Mouse (Mus musculus): ENCODE measurements around the gene Ubqln5. TPM values are rescaled to one million over a fixed set of nuclear protein-coding genes. Genes with fewer than 3 reads are reported as not detected.

Gene Ubqln5
- total RNA-seq (2015; ENCODE audit: low replicate concordance): not detected in 2 replicates
- total RNA-seq (2017; ENCODE audit: low replicate concordance): not detected in 2 replicates

DNA sequence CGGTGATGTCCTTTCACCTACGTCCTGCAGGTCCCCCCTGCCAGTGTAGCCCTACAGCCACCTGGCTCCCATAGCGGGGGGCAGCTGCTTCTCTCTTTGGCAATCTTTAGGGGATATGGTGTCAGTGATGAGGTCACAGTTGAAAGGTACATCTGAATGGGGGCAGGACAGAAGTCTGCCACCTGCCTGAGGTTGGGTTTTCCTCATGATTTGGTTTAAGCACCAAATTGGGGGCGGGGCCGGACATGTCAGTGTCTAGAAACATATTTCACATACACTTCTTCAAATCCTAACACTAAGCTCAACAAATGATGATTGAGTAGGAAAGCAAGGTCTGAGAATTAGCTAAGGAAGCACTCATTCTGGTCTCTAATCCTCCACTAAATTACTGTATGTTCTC, at the start of gene Ubqln5:
TSS of gene Ubqln5 (minus strand) at position 101 of the 400 bp plus-strand sequence.
- ATAC-seq (replicated peaks; ENCODE audit: low FRiP score, poor library complexity, severe bottlenecking): no peak

DNA sequence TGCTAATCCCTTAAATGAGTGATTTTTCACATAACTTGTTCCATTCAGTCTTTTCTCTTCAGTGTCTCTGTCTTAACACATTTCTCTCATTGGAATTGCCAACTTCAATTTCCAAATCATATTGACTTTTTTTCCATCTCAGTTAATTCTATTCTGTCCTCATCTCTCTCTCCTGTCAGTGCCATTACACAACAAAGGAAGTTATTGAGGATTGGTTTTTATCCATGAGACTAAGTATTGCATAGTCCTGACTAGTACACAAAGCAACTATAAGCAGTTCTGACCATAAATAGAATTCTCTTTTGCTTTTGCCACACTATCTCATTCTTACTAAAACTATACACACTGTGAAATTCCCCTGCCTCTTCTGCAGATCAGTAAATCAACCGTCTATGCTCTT, 49.4 kb upstream of the Ubqln5 start:
- no peak for ATAC-seq (replicated peaks; ENCODE audit: low FRiP score, poor library complexity, severe bottlenecking)

DNA sequence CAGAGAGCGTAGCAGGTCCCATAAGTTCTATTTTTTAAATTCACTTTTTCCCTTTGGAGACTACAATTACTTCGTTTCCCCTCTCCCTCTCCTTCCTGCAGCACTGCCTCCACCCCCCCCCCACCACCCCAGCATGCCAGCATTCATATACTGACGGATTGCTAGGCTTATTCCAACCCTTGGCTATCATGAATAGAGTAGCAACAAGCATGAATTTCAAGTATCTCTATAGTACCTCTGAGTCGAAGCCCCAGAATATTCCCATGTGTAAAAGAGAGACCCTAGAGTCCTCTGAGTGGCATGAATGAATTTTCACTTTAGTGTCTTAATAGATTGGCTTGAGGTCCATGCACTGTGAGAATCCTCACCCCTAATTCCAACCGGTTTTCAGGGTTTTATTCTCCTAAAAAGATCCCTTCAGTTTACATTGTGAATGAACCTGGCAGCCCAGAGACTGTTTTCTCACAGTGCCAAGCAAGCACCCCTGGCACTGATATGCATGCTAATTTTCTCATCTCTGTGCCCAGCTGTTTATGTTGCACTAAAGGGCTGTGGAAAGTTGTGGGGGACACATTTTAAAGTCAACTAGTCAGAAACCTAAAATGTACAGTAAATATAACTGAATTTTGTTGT, 48.9 kb upstream of the Ubqln5 start:
- ATAC-seq (replicated peaks; ENCODE audit: low FRiP score, poor library complexity, severe bottlenecking): no peak

DNA sequence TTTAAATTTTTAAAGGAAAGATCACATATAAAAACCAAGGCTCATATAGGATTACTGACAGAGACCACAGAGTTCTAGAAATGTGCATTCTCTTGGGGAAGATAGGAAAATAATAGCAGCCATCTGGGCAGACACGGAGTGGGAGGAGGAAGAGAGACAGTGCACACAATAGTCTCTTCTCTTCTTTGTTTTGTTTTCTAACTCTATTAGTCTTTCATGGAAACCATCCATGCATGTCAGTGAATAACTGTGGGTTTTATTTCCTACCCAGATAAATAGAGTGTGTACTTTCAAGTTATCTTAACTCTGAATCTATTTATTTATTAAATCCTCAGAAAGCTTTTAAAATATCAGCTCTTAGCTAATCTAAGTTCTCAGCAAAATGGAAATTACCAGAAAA, 45.5 kb upstream of the Ubqln5 start:
- ATAC-seq (replicated peaks; ENCODE audit: low FRiP score, poor library complexity, severe bottlenecking): no peak

DNA sequence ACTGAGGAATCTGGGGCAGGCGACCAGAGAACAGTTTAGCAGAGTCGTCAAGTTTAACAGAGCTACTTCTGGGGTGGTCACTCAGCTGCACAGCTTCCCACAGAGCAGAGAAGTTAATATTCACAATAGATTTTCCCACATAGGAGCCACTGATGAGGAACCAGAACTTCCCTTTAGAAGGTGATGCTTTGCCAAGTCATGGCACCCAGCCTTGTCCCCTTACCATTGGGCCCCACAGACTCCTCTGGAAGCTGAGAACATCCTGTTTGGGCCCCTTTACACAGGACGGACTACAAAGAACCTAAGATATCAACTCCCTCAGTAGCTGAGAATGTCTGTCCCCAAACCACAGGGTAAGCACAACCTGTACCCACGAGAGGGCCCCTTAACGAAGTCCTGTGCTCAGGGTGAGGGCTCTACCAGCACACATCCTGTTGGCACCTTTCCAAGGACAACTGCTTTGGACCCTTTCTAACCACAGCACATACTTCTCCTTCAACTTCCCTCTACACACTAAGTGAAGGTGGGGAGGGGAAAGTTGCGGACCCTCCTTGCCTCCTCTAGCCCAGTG, 40.1 kb upstream of the Ubqln5 start:
- ATAC-seq (replicated peaks; ENCODE audit: low FRiP score, poor library complexity, severe bottlenecking): no peak

DNA sequence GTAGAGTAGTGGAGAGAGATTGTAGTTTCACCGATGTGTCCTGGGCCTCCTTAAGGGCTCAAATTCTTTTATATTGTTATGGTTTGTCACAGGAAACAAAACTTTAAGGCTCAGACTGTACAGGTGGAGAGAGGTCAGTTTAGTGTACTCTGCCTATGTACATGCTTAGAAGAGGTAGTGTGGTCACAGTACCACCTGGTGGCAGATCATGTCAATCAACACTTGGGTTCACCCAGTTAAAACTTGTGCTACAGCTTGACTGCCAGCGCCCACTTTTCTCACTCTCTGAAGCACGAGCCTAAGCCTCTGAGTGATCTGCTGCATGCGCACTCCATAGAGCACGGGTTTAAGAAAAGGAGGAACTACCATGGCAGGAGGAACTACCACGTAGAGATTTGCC, 37.5 kb upstream of the Ubqln5 start:
- ATAC-seq (replicated peaks; ENCODE audit: low FRiP score, poor library complexity, severe bottlenecking): no peak

DNA sequence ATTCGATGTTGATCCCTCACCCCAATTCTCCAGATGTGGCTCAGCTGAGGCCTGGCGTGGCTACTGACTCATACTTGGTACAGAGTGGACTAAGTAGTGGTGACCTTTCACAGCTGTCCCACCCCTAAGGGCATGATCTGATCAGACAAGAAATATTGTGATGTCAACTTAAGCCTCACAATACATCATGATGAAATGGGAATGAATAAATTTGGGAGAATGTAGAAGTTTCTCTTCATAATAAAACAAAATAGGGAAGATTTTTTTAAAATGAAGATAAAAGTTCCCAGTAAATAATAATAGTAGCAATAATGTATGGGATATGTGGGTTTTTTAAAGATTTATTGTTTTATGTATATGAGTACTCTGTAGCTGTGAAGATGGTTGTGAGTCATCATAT, 20.8 kb upstream of the Ubqln5 start, which contains the start of gene Ubqlnl:
TSS of gene Ubqlnl (minus strand) at position 101 of the 400 bp plus-strand sequence.
- no peak for ATAC-seq (replicated peaks; ENCODE audit: low FRiP score, poor library complexity, severe bottlenecking)

DNA sequence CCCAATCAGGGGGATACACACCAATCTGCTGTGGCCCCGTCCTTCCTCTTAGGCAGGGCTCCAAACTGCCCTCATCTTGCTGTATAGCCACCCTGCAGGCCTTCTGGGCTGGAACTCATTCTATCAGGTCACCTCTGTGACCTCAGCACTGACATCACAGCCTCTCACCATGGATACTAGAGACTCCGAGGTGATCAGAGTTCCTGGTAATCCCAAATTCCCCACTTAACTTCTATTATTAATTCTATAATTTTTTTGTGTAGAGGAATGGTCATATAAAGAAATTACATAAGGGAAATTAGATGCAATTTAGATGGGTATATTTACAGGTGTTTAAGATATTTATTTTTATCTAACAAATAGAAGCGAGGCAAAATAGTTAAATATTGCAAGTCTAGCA, 13.6 kb upstream of the Ubqln5 start, which contains the start of gene Ubqln3:
TSS of gene Ubqln3 (minus strand) at position 101 of the 400 bp plus-strand sequence.
- ATAC-seq (replicated peaks; ENCODE audit: low FRiP score, poor library complexity, severe bottlenecking): no peak

DNA sequence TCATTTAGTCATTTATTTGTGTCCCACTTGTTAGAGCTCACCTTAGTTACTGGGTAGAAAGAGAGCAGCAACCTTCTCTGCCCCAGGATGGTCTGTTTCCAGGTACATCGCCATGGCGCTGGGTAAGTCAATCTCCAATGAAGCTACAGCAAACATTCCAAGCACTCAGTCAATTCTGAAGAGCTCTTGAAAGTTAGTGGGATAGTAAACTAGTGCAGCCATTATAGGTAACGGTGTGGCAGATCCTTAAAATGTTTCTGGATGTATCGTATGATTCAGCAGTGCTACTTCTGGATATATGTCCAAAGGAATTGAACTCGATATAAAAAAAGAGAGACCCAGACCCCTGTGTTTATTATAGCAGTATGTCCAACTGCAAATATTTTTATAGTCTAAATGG, 7.7 kb upstream of the Ubqln5 start, which contains the start of gene Olfr643:
TSS of gene Olfr643 (minus strand) at position 101 of the 400 bp plus-strand sequence.
- no peak for ATAC-seq (replicated peaks; ENCODE audit: low FRiP score, poor library complexity, severe bottlenecking)

DNA sequence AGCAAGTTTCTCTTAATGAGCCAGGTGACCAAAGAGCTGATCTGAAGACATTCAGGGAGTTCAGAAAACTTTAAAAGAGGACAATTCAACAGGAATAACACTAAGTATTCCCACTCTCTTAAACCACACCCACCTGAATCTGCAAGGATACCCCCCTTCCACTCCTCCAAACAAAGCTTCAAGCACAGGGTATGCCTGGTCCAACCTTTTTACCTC, 25.0 kb downstream of the Ubqln5 start, which contains the start of gene Olfr646:
TSS of gene Olfr646 (plus strand) at position 117 of the 216 bp plus-strand sequence.
- ATAC-seq (replicated peaks; ENCODE audit: low FRiP score, poor library complexity, severe bottlenecking): no peak

DNA sequence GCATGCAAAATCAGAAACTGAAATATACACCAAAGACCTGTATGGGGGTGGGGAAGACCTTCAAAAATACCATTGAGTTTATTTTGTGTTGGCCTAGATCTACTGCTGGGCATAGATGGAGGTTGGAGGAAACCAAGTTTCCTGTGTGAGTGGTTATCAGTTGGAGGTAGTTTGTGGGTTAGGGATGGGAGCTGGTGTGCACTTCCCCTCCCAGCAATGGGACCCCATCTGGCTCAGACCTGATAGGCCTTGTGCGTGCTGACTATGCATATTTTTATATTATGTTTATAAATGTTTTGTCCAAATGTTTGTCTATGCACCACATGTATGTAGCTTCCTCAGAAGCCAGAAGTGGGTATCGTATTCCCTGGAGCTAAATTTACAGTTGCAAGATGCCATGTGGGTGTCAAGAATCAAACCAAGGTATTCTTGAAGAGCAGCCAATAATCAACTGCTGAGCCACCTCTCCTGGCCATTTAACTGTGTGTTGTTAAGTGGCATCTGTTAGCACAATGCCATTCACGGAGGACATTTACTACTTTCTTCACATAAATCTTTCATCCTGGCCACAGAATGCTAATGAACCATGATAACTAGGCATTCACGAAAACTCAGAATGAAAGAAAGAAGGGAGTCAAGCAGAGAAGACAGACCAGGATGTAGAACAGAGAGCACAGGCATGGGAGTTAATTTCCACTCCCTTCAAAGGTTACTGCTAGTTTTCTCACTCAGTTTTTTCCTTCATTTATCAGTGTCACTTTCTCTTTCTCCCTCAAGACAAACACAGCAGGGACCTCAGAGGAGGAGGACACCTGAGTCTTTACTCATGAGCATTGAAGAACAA, 25.5 kb downstream of the Ubqln5 start:
- ATAC-seq (replicated peaks; ENCODE audit: low FRiP score, poor library complexity, severe bottlenecking): no peak

DNA sequence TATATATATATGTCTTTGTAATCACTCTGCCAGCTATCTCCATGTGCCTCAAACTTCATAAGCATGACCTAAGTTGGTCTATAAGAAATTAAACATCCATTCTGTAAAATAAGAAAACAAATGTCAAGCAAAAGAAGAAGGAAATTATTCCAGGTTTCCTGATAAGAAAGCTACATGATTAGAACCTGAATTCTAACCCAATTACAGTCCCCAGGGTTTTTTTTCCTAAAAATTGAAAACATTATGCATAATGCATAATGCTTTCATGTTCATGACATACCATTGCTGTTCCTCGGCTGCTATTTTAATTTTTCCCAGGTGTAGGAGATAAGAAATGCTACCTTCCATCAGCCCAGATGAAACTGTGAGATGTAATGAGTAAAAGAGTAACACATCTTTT, 44.3 kb downstream of the Ubqln5 start, which contains the start of gene Olfr645:
TSS of gene Olfr645 (minus strand) at position 101 of the 400 bp plus-strand sequence.
- ATAC-seq (replicated peaks; ENCODE audit: low FRiP score, poor library complexity, severe bottlenecking): no peak

Other genes with a start within 250 kb of the Ubqln5 start
- gene Olfr66, start 243.6 kb downstream of the Ubqln5 start, total RNA-seq (2015; ENCODE audit: low replicate concordance): not detected in 2 replicates
- gene Olfr66, start 243.6 kb downstream of the Ubqln5 start, total RNA-seq (2017; ENCODE audit: low replicate concordance): not detected in 2 replicates
- not detected in 2 replicates for gene Olfr64, start 235.3 kb downstream of the Ubqln5 start, total RNA-seq (2015; ENCODE audit: low replicate concordance)
- gene Olfr64, start 235.3 kb downstream of the Ubqln5 start, total RNA-seq (2017; ENCODE audit: low replicate concordance): not detected in 2 replicates
- gene Olfr65, start 226.3 kb downstream of the Ubqln5 start, total RNA-seq (2015; ENCODE audit: low replicate concordance): not detected in 2 replicates
- gene Olfr65, start 226.3 kb downstream of the Ubqln5 start, total RNA-seq (2017; ENCODE audit: low replicate concordance): not detected in 2 replicates
- gene Olfr631, start 201.0 kb downstream of the Ubqln5 start, total RNA-seq (2015; ENCODE audit: low replicate concordance): not detected in 2 replicates
- not detected in 2 replicates for gene Olfr631, start 201.0 kb downstream of the Ubqln5 start, total RNA-seq (2017; ENCODE audit: low replicate concordance)
- gene Olfr632, start 195.5 kb downstream of the Ubqln5 start, total RNA-seq (2015; ENCODE audit: low replicate concordance): not detected in 2 replicates
- gene Olfr632, start 195.5 kb downstream of the Ubqln5 start, total RNA-seq (2017; ENCODE audit: low replicate concordance): not detected in 2 replicates
- gene Olfr633, start 185.4 kb downstream of the Ubqln5 start, total RNA-seq (2015; ENCODE audit: low replicate concordance): not detected in 2 replicates
- 0.15 TPM in 1 of 2 replicates, not detected in the other for gene Olfr633, start 185.4 kb downstream of the Ubqln5 start, total RNA-seq (2017; ENCODE audit: low replicate concordance)
- gene Olfr635, start 158.7 kb downstream of the Ubqln5 start, total RNA-seq (2015; ENCODE audit: low replicate concordance): not detected in 2 replicates
- not detected in 2 replicates for gene Olfr635, start 158.7 kb downstream of the Ubqln5 start, total RNA-seq (2017; ENCODE audit: low replicate concordance)
- gene Olfr638, start 131.1 kb downstream of the Ubqln5 start, total RNA-seq (2015; ENCODE audit: low replicate concordance): not detected in 2 replicates
- gene Olfr638, start 131.1 kb downstream of the Ubqln5 start, total RNA-seq (2017; ENCODE audit: low replicate concordance): not detected in 2 replicates
- not detected in 2 replicates for gene Olfr639, start 112.5 kb downstream of the Ubqln5 start, total RNA-seq (2015; ENCODE audit: low replicate concordance)
- gene Olfr639, start 112.5 kb downstream of the Ubqln5 start, total RNA-seq (2017; ENCODE audit: low replicate concordance): not detected in 2 replicates
- gene Olfr640, start 104.3 kb downstream of the Ubqln5 start, total RNA-seq (2015; ENCODE audit: low replicate concordance): not detected in 2 replicates
- gene Olfr640, start 104.3 kb downstream of the Ubqln5 start, total RNA-seq (2017; ENCODE audit: low replicate concordance): not detected in 2 replicates
- gene Olfr641, start 94.4 kb downstream of the Ubqln5 start, total RNA-seq (2015; ENCODE audit: low replicate concordance): not detected in 2 replicates
- not detected in 2 replicates for gene Olfr641, start 94.4 kb downstream of the Ubqln5 start, total RNA-seq (2017; ENCODE audit: low replicate concordance)
- gene Olfr642, start 77.2 kb downstream of the Ubqln5 start, total RNA-seq (2015; ENCODE audit: low replicate concordance): not detected in 2 replicates
- gene Olfr642, start 77.2 kb downstream of the Ubqln5 start, total RNA-seq (2017; ENCODE audit: low replicate concordance): not detected in 2 replicates
- gene 4930516K23Rik, start 68.4 kb downstream of the Ubqln5 start, total RNA-seq (2015; ENCODE audit: low replicate concordance): not detected in 2 replicates
- not detected in 2 replicates for gene 4930516K23Rik, start 68.4 kb downstream of the Ubqln5 start, total RNA-seq (2017; ENCODE audit: low replicate concordance)
- gene Olfr644, start 58.0 kb downstream of the Ubqln5 start, total RNA-seq (2015; ENCODE audit: low replicate concordance): not detected in 2 replicates
- gene Olfr644, start 58.0 kb downstream of the Ubqln5 start, total RNA-seq (2017; ENCODE audit: low replicate concordance): not detected in 2 replicates
- not detected in 2 replicates for gene Olfr645, start 44.4 kb downstream of the Ubqln5 start, total RNA-seq (2015; ENCODE audit: low replicate concordance)
- not detected in 2 replicates for gene Olfr645, start 44.4 kb downstream of the Ubqln5 start, total RNA-seq (2017; ENCODE audit: low replicate concordance)
- gene Olfr646, start 25.0 kb downstream of the Ubqln5 start, total RNA-seq (2015; ENCODE audit: low replicate concordance): not detected in 2 replicates
- not detected in 2 replicates for gene Olfr646, start 25.0 kb downstream of the Ubqln5 start, total RNA-seq (2017; ENCODE audit: low replicate concordance)
- gene Olfr643, start 7.6 kb upstream of the Ubqln5 start, total RNA-seq (2015; ENCODE audit: low replicate concordance): not detected in 2 replicates
- gene Olfr643, start 7.6 kb upstream of the Ubqln5 start, total RNA-seq (2017; ENCODE audit: low replicate concordance): not detected in 2 replicates
- not detected in 2 replicates for gene Ubqln3, start 13.5 kb upstream of the Ubqln5 start, total RNA-seq (2015; ENCODE audit: low replicate concordance)
- not detected in 2 replicates for gene Ubqln3, start 13.5 kb upstream of the Ubqln5 start, total RNA-seq (2017; ENCODE audit: low replicate concordance)
- gene Ubqlnl, start 20.7 kb upstream of the Ubqln5 start, total RNA-seq (2015; ENCODE audit: low replicate concordance): not detected in 2 replicates
- not detected in 2 replicates for gene Ubqlnl, start 20.7 kb upstream of the Ubqln5 start, total RNA-seq (2017; ENCODE audit: low replicate concordance)
- gene Olfm5, start 35.0 kb upstream of the Ubqln5 start, total RNA-seq (2015; ENCODE audit: low replicate concordance): not detected in 2 replicates
- gene Olfm5, start 35.0 kb upstream of the Ubqln5 start, total RNA-seq (2017; ENCODE audit: low replicate concordance): not detected in 2 replicates
- gene Olfr648, start 53.6 kb upstream of the Ubqln5 start, total RNA-seq (2015; ENCODE audit: low replicate concordance): 0.72 and 1.3 TPM in 2 replicates
- gene Olfr648, start 53.6 kb upstream of the Ubqln5 start, total RNA-seq (2017; ENCODE audit: low replicate concordance): 0.68 TPM in 1 of 2 replicates, not detected in the other
- gene Olfr649, start 66.2 kb upstream of the Ubqln5 start, total RNA-seq (2015; ENCODE audit: low replicate concordance): not detected in 2 replicates
- 0.83 TPM in 1 of 2 replicates, not detected in the other for gene Olfr649, start 66.2 kb upstream of the Ubqln5 start, total RNA-seq (2017; ENCODE audit: low replicate concordance)
- gene Trim6, start 89.0 kb upstream of the Ubqln5 start, total RNA-seq (2015; ENCODE audit: low replicate concordance): 1.7 TPM in 1 of 2 replicates, not detected in the other
- not detected in 2 replicates for gene Trim6, start 89.0 kb upstream of the Ubqln5 start, total RNA-seq (2017; ENCODE audit: low replicate concordance)
- 9.0 and 11.7 TPM in 2 replicates for gene Trim34a, start 114.6 kb upstream of the Ubqln5 start, total RNA-seq (2015; ENCODE audit: low replicate concordance)
- gene Trim34a, start 114.6 kb upstream of the Ubqln5 start, total RNA-seq (2017; ENCODE audit: low replicate concordance): 7.6 and 13.5 TPM in 2 replicates
- 2.5 TPM in 1 of 2 replicates, not detected in the other for gene Trim5, start 158.3 kb upstream of the Ubqln5 start, total RNA-seq (2015; ENCODE audit: low replicate concordance)
- 0.76 and 1.5 TPM in 2 replicates for gene Trim5, start 158.3 kb upstream of the Ubqln5 start, total RNA-seq (2017; ENCODE audit: low replicate concordance)
- 31.0 and 59.5 TPM in 2 replicates for gene Trim12a, start 185.6 kb upstream of the Ubqln5 start, total RNA-seq (2015; ENCODE audit: low replicate concordance)
- 19.6 and 27.3 TPM in 2 replicates for gene Trim12a, start 185.6 kb upstream of the Ubqln5 start, total RNA-seq (2017; ENCODE audit: low replicate concordance)
- not detected in 2 replicates for gene Trim34b, start 199.6 kb upstream of the Ubqln5 start, total RNA-seq (2015; ENCODE audit: low replicate concordance)
- not detected in 2 replicates for gene Trim34b, start 199.6 kb upstream of the Ubqln5 start, total RNA-seq (2017; ENCODE audit: low replicate concordance)
- gene Trim12c, start 223.5 kb upstream of the Ubqln5 start, total RNA-seq (2015; ENCODE audit: low replicate concordance): 8.3 and 15.5 TPM in 2 replicates
- 11.5 and 22.8 TPM in 2 replicates for gene Trim12c, start 223.5 kb upstream of the Ubqln5 start, total RNA-seq (2017; ENCODE audit: low replicate concordance)
- 6.5 and 8.0 TPM in 2 replicates for gene Trim30b, start 240.1 kb upstream of the Ubqln5 start, total RNA-seq (2015; ENCODE audit: low replicate concordance)
- 1.3 and 2.7 TPM in 2 replicates for gene Trim30b, start 240.1 kb upstream of the Ubqln5 start, total RNA-seq (2017; ENCODE audit: low replicate concordance)